In the genomic region with DNA sequence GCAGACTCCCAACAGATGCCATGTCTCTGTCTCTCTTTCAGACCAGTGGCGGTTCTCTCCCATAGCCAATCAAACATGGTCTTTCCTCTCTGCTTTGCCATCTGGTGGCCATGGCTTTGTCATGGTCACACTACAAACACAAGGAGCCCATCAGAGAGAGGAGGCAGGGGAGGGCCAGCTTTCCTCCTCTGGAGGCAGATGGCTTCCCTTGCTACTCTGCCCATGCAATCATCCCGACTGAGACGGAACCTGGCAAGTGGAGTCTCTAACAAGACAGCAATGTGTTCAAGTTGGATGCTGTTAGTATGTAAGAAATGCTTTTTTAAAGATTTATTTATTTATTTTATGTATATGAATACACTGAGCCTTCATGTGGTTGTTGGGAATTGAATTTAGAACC, we compare ENCODE assay signal across 22 mouse cellular contexts. TPM values are rescaled to one million over a fixed set of nuclear protein-coding genes. Genes with fewer than 3 reads are reported as not detected.
DNase-seq lines count a peak whose midpoint lies in the region; ATAC-seq and TF ChIP-seq lines count a peak whose summit lies in the region.
"Had no signal": no experiment of that assay in that cellular context is flagged by ENCODE, and none has a peak within 500 bp of the region (broad histone marks: within the 10 kb centered on the region; RNA-seq: fewer than 3 reads in every experiment).

No protein-coding gene starts in this region.

- no peak overlapping the region for H3K9ac ChIP-seq in forebrain, embryonic 16.5 days (replicated peaks; ENCODE audit: low read depth, low read length)
- no peak overlapping the region for H3K9ac ChIP-seq in forebrain, embryonic 12.5 days
- H3K9ac ChIP-seq: embryonic facial prominence, embryonic 13.5 days; heart, embryonic 15.5 days; hindbrain, embryonic 14.5 days; intestine, embryonic 15.5 days had no signal

- H3K27ac ChIP-seq in forebrain, embryonic 16.5 days (ENCODE audit: low read length) = no peak overlapping the region
- H3K27ac ChIP-seq in forebrain, embryonic 12.5 days = no peak overlapping the region
- peak overlapping the region; percentile 82; the same call in 1 of the 2 replicates for H3K27ac ChIP-seq in thymus, adult 2 months (ENCODE audit: control insufficient read depth, insufficient read depth, low read length)
- H3K27ac ChIP-seq: embryonic facial prominence, embryonic 13.5 days; gastrocnemius, adult 2 months; heart, embryonic 15.5 days; hindbrain, embryonic 14.5 days; intestine, embryonic 15.5 days had no signal

- no peak for TF ChIP-seq POLR2A in thymus, adult 2 months (IDR thresholded peaks at IDR 0.05; ENCODE audit: control insufficient read depth, extremely low read depth, insufficient read depth, low read length, poor library complexity)

- no peak overlapping the region for H3K4me2 ChIP-seq in forebrain, embryonic 16.5 days (ENCODE audit: low read length)
- no peak overlapping the region for H3K4me2 ChIP-seq in forebrain, embryonic 12.5 days
- H3K4me2 ChIP-seq: embryonic facial prominence, embryonic 13.5 days; heart, embryonic 11.5 days; heart, embryonic 15.5 days; hindbrain, embryonic 14.5 days; intestine, embryonic 15.5 days had no signal

- H3K4me1 ChIP-seq in forebrain, embryonic 16.5 days (replicated peaks; ENCODE audit: control insufficient read depth, insufficient read depth, low read length) = peaks cover 4% of the 10 kb centered on the region; the same call in 1 of the 2 replicates
- H3K4me1 ChIP-seq in forebrain, embryonic 12.5 days = peaks cover 13% of the 10 kb centered on the region
- H3K4me1 ChIP-seq in thymus, adult 2 months (replicated peaks; ENCODE audit: control insufficient read depth, insufficient read depth, low read length) = peaks cover 40% of the 10 kb centered on the region
- H3K4me1 ChIP-seq: heart, embryonic 15.5 days; intestine, embryonic 15.5 days had no signal

- no peaks in the 10 kb centered on the region for H3K36me3 ChIP-seq in forebrain, embryonic 16.5 days (ENCODE audit: control insufficient read depth, insufficient read depth)
- no peaks in the 10 kb centered on the region for H3K36me3 ChIP-seq in forebrain, embryonic 12.5 days (replicated peaks)
- no peaks in the 10 kb centered on the region for H3K36me3 ChIP-seq in thymus, adult 2 months (ENCODE audit: control insufficient read depth, insufficient read depth, low read length)
- H3K36me3 ChIP-seq: embryonic facial prominence, embryonic 13.5 days; G1E; heart, embryonic 15.5 days; hindbrain, embryonic 10.5 days; intestine, embryonic 15.5 days had no signal

- H3K9me3 ChIP-seq in forebrain, embryonic 16.5 days (ENCODE audit: control insufficient read depth, low read length) = no peaks in the 10 kb centered on the region
- no peaks in the 10 kb centered on the region for H3K9me3 ChIP-seq in forebrain, embryonic 12.5 days
- H3K9me3 ChIP-seq: embryonic facial prominence, embryonic 13.5 days; G1E; heart, embryonic 15.5 days; hindbrain, embryonic 10.5 days; intestine, embryonic 15.5 days had no signal

- no peak overlapping the region for H3K4me3 ChIP-seq in forebrain, embryonic 16.5 days (replicated peaks; ENCODE audit: low read length)
- no peak overlapping the region for H3K4me3 ChIP-seq in forebrain, embryonic 12.5 days (replicated peaks)
- H3K4me3 ChIP-seq in thymus, adult 2 months (ENCODE audit: control insufficient read depth, insufficient read depth, low read length) = no peak overlapping the region
- H3K4me3 ChIP-seq: embryonic facial prominence, embryonic 13.5 days; gastrocnemius, adult 2 months; heart, embryonic 15.5 days; hindbrain, embryonic 10.5 days; intestine, embryonic 15.5 days had no signal

- no peak for TF ChIP-seq CTCF in thymus, adult 2 months (IDR thresholded peaks at IDR 0.05; ENCODE audit: borderline replicate concordance, control insufficient read depth, extremely low read depth, insufficient read depth, low read length, poor library complexity)

- DNase-seq in thymus, adult 2 months = no peak
- DNase-seq in thymus, postnatal 36 days = no peak
- DNase-seq in heart, adult 8-10 months (ENCODE audit: low spot score) = no peak
- DNase-seq: adrenal gland, adult 8-10 months; cerebellum, adult 11 months; cerebellum, adult 8-10 months; cerebellum, postnatal 25 days; gastrocnemius, adult 2 months; gastrocnemius, postnatal 25 days; heart, adult 11 months; heart, postnatal 14 days had no signal

- ATAC-seq in forebrain, embryonic 16.5 days = peak; percentile 31; the same call in 1 of the 2 replicates
- no peak for ATAC-seq in forebrain, embryonic 12.5 days (ENCODE audit: low FRiP score)
- 0 out of 2 replicates have a peak, but pooled peaks have one; percentile 15 for ATAC-seq in megakaryocyte progenitor cell, adult 5-6 weeks (replicated peaks; ENCODE audit: poor library complexity)
- ATAC-seq: intestine, embryonic 15.5 days had no signal

- WGBS in forebrain, embryonic 16.5 days = 88% methylated on average over 3 of the region's 3 CpGs
- 96% methylated on average over 3 of the region's 3 CpGs for WGBS in forebrain, embryonic 12.5 days
- 92% methylated on average over 3 of the region's 3 CpGs for WGBS in thymus, adult 2 months

- no peaks in the 10 kb centered on the region for H3K27me3 ChIP-seq in forebrain, embryonic 16.5 days (replicated peaks; ENCODE audit: control insufficient read depth, insufficient read depth, low read length)
- no peaks in the 10 kb centered on the region for H3K27me3 ChIP-seq in forebrain, embryonic 12.5 days
- H3K27me3 ChIP-seq in thymus, adult 2 months (ENCODE audit: control insufficient read depth, insufficient read depth, low read length) = no peaks in the 10 kb centered on the region
- H3K27me3 ChIP-seq: embryonic facial prominence, embryonic 13.5 days; heart, embryonic 15.5 days; intestine, embryonic 15.5 days had no signal

RNA-seq across cellular contexts. Expression of gene Chrna9, which starts 14.8 kb away (rescaled TPM):
- polyA plus RNA-seq in forebrain, embryonic 16.5 days (2015; fragmentation: Nextera tagmentation; extraction: Ambion mirVana) = not detected in 2 replicates
- polyA plus RNA-seq in forebrain, embryonic 12.5 days (2016; fragmentation: Nextera tagmentation; extraction: Ambion mirVana) = not detected in 2 replicates
- polyA plus RNA-seq in thymus, adult 2 months (2012; rRNA removed) = 212 and 251 TPM in 2 replicates
- not detected in 2 replicates for total RNA-seq in megakaryocyte progenitor cell, adult 5-6 weeks (2015)
- not detected in 2 replicates for total RNA-seq in megakaryocyte progenitor cell, adult 5-6 weeks (2017)
- under 1 TPM in 1 of 4 experiments, not detected in 3; 0.55 TPM for total RNA-seq in heart, adult 8-10 months (2022)
- total RNA-seq: adrenal gland, adult 8-10 months; adrenal gland, postnatal 36 days had no signal
- polyA plus RNA-seq: embryonic facial prominence, embryonic 13.5 days; G1E; heart, embryonic 11.5 days; hindbrain, embryonic 14.5 days; intestine, embryonic 15.5 days had no signal

RNA-seq across cellular contexts. Expression of gene Rhoh, which starts 58.9 kb away (rescaled TPM):
- polyA plus RNA-seq in forebrain, embryonic 16.5 days (2015; fragmentation: Nextera tagmentation; extraction: Ambion mirVana) = 0.30 and 0.31 TPM in 2 replicates
- 0.15 and 0.59 TPM in 2 replicates for polyA plus RNA-seq in forebrain, embryonic 12.5 days (2016; fragmentation: Nextera tagmentation; extraction: Ambion mirVana)
- 132 and 135 TPM in 2 replicates for polyA plus RNA-seq in thymus, adult 2 months (2012; rRNA removed)
- total RNA-seq in megakaryocyte progenitor cell, adult 5-6 weeks (2015) = 13.3 and 15.3 TPM in 2 replicates
- total RNA-seq in megakaryocyte progenitor cell, adult 5-6 weeks (2017) = 18.2 and 18.6 TPM in 2 replicates
- under 1 TPM; 0.28 to 0.47 (median 0.36) TPM for total RNA-seq in heart, adult 8-10 months (2022)
- polyA plus RNA-seq: G1E had no signal

Comparison
In these comparisons a context has a peak if more than half of its experiments do, and no peak if none do; other contexts are left out.
1. RNA of gene Chrna9, which starts 14.8 kb away (polyA plus RNA-seq): 212 to 251 TPM in thymus, adult 2 months; not detected in forebrain, embryonic 12.5 days and not detected in forebrain, embryonic 16.5 days; every median in the first group is over 100 times any median in the second.
2. RNA of gene Rhoh, which starts 58.9 kb away (polyA plus RNA-seq): 132 to 135 TPM in thymus, adult 2 months; 0.15 to 0.59 TPM in forebrain, embryonic 12.5 days and 0.30 to 0.31 TPM in forebrain, embryonic 16.5 days; every median in the first group is over 10 times any median in the second.